Mouse (Mus musculus): Measurements from ENCODE around the gene Cmip. TPM values are rescaled to one million over a fixed set of nuclear protein-coding genes. Genes with fewer than 3 reads are reported as not detected.

The Cmip gene
- total and polyA plus RNA-seq, 3 experiments = 17.0 to 71.8 TPM; not detected in 1

GRCm38 (mm10) chr8:117263442-117263841, 6.6 kb downstream of the Cmip start:
- Histone ChIP-seq H3K27me3 (ENCODE audit: control insufficient read depth in 1 of 2, insufficient read depth in 2 of 2, low read length in 2 of 2) (no peaks in the 10 kb centered on the region), H3K79me2 (ENCODE audit: control insufficient read depth, insufficient read depth, low read length, poor library complexity) (peaks cover 82% of the 10 kb centered on the region), H3K36me3 (ENCODE audit: control insufficient read depth in 1 of 2, insufficient read depth in 2 of 2, low read length in 2 of 2) (peaks cover 0 to 38% of the 10 kb centered on the region in 2 experiments), H3K4me1 (ENCODE audit: control insufficient read depth in 1 of 2, insufficient read depth in 2 of 2, low read length in 2 of 2) (peaks cover 13 to 47% of the 10 kb centered on the region in 2 experiments), H3K4me3 (ENCODE audit: control insufficient read depth in 1 of 2, insufficient read depth in 1 of 2, low read depth in 2 of 2, low read length in 2 of 2) (peak overlapping the region; percentile 3 to 13; a peak in 2 of 4 replicates), H3K9me3 (replicated peaks; ENCODE audit: insufficient read depth, low read length) (no peaks in the 10 kb centered on the region), H3K27ac (ENCODE audit: control insufficient read depth, low read depth, low read length) (peak overlapping the region; percentile 80), H3K9ac (ENCODE audit: control insufficient read depth, low read depth, low read length, poor library complexity, severe bottlenecking) (peak overlapping the region; percentile 37)
- peak; percentile 91 for DNase-seq (ENCODE audit: low read depth, low spot score)
- TF ChIP-seq ZC3H11A (IDR thresholded peaks at IDR 0.05; ENCODE audit: low read depth, low read length) (no peak), EP300 (IDR thresholded peaks at IDR 0.05; ENCODE audit: low read depth in 1 of 2, low read length in 2 of 2) (peak; percentile 92), HCFC1 (IDR thresholded peaks at IDR 0.05; ENCODE audit: low read depth, low read length) (no peak), TAL1 (IDR thresholded peaks at IDR 0.05; ENCODE audit: low read length) (peak; percentile 94), MAZ (IDR thresholded peaks at IDR 0.05; ENCODE audit: low read depth, low read length) (0 out of 2 replicates have a peak, but pooled peaks have one; percentile 6), BHLHE40 (IDR thresholded peaks at IDR 0.05; ENCODE audit: borderline replicate concordance, low read depth, low read length) (peak; percentile 63; the same call in 1 of the 2 replicates), MEF2A (IDR thresholded peaks at IDR 0.05; ENCODE audit: extremely low read depth, insufficient replicate concordance, low read depth, low read length, poor library complexity, severe bottlenecking) (no peak), NELFE (IDR thresholded peaks at IDR 0.05; ENCODE audit: low read depth, low read length) (no peak), MYB (IDR thresholded peaks at IDR 0.05; ENCODE audit: low read depth, low read length) (no peak), ZKSCAN1 (IDR thresholded peaks at IDR 0.05; ENCODE audit: low read depth, low read length) (no peak), RAD21 (IDR thresholded peaks at IDR 0.05; ENCODE audit: low read depth, low read length) (no peak), SMC3 (IDR thresholded peaks at IDR 0.05; ENCODE audit: low read depth, low read length) (no peak), RCOR1 (IDR thresholded peaks at IDR 0.05; ENCODE audit: low read depth, low read length) (peak; percentile 81), SIN3A (IDR thresholded peaks at IDR 0.05; ENCODE audit: low read length) (peak; percentile 88), CHD1 (IDR thresholded peaks at IDR 0.05; ENCODE audit: low read depth, low read length) (no peak), TBP (IDR thresholded peaks at IDR 0.05; ENCODE audit: low read depth, low read length) (0 out of 2 replicates have a peak, but pooled peaks have one; percentile 22), NRF1 (IDR thresholded peaks at IDR 0.05; ENCODE audit: insufficient read depth, low read depth, low read length, poor library complexity, severe bottlenecking) (no peak), CHD2 (IDR thresholded peaks at IDR 0.05; ENCODE audit: low read length) (no peak), MXI1 (IDR thresholded peaks at IDR 0.05; ENCODE audit: low read depth, low read length) (peak; percentile 93), MYC (IDR thresholded peaks at IDR 0.05; ENCODE audit: low read depth, low read length) (peak; percentile 66; the same call in 1 of the 2 replicates), MAX (IDR thresholded peaks at IDR 0.05; ENCODE audit: low read length) (peak; percentile 71; the same call in 1 of the 2 replicates), MAFK (IDR thresholded peaks at IDR 0.05; ENCODE audit: borderline replicate concordance, low read depth, low read length) (peak; percentile 47; the same call in 1 of the 2 replicates), ELF1 (IDR thresholded peaks at IDR 0.05; ENCODE audit: low read depth, low read length) (peak; percentile 37; the same call in 1 of the 2 replicates), JUND (IDR thresholded peaks at IDR 0.05; ENCODE audit: low read depth, low read length) (no peak), CTCF (IDR thresholded peaks at IDR 0.05 in 2 of 3, conservative IDR thresholded peaks at IDR 0.05 in 1 of 3; ENCODE audit: control insufficient read depth in 1 of 3, insufficient read depth in 1 of 3, low read depth in 2 of 3, low read length in 3 of 3, poor library complexity in 1 of 3, severe bottlenecking in 1 of 3) (no peak), KAT2A (conservative IDR thresholded peaks at IDR 0.05; ENCODE audit: low read depth, low read length) (no peak), TCF12 (IDR thresholded peaks at IDR 0.05; ENCODE audit: low read depth, low read length) (peak; percentile 94), GABPA (IDR thresholded peaks at IDR 0.05; ENCODE audit: low read depth, low read length) (no peak), USF2 (IDR thresholded peaks at IDR 0.05; ENCODE audit: borderline replicate concordance in 1 of 2, insufficient read depth in 1 of 2, low read depth in 1 of 2, low read length in 2 of 2) (no peak), POLR2AphosphoS5 (IDR thresholded peaks at IDR 0.05; ENCODE audit: borderline replicate concordance, low read depth, low read length) (no peak), UBTF (IDR thresholded peaks at IDR 0.05; ENCODE audit: borderline replicate concordance, insufficient read depth, low read depth, low read length) (no peak), POLR2A (IDR thresholded peaks at IDR 0.05; ENCODE audit: control insufficient read depth in 1 of 2, insufficient read depth in 1 of 2, low read depth in 1 of 2, low read length in 2 of 2, poor library complexity in 1 of 2) (no peak), ZNF384 (IDR thresholded peaks at IDR 0.05; ENCODE audit: low read depth, low read length) (no peak), POLR2AphosphoS2 (IDR thresholded peaks at IDR 0.05; ENCODE audit: low read length) (no peak), ETS1 (IDR thresholded peaks at IDR 0.05; ENCODE audit: low read depth, low read length) (peak; percentile 98), USF1 (IDR thresholded peaks at IDR 0.05; ENCODE audit: low read depth, low read length) (peak; percentile 72; the same call in 1 of the 2 replicates), ZMIZ1 (IDR thresholded peaks at IDR 0.05; ENCODE audit: low read depth, low read length) (no peak; the same call in 1 of the 2 replicates)

All from MEL (cell line).